Mouse (Mus musculus): ENCODE measurements around the gene Ubtf.

DNA sequence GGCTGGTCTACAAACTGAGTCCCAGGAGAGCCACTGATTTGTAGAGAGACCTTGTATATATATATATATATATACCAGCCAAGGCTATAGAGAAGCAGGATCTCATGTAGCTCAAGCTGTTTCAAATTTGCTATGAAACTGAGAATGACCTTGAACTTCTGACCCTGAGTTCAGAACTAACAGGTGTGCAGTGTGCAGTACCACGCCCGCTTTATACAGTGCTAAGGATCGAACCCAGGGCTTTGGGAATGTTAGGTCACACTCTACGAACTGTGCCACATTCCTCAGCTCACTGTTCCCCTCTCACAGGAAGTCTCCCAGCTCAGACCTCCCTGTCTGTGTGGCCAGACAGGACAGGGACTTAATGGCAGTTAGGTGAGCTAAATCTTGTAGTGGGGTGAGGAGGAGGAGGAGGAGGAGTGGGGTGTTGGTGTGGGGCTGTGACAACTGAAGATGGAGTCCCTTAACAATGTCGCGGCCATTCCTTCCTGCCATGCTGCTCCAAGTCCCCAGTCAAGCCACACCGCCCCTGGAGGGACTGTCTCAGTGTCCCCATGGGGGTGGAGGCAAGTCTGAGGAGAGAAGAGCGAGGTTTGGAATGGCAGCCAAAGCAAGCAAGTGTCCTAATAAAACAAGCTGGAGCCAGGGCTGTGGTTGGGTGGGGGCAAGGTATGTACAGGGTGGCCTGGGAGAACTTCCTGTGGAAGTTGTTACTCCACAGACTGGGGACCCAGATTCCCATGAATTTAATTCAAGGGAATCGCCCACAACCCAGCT lies 48.1 kb upstream of the Ubtf start:
- TF ChIP-seq CTCF (IDR thresholded peaks at IDR 0.05; ENCODE audit: borderline replicate concordance, insufficient read depth, low read depth, low read length) (no peak), POLR2A (IDR thresholded peaks at IDR 0.05; ENCODE audit: borderline replicate concordance, insufficient read depth, low read length) (no peak)
